Mouse (Mus musculus): ENCODE results near the gene Pik3r6. TPM values are rescaled to one million over a fixed set of nuclear protein-coding genes. Genes with fewer than 3 reads are reported as not detected.

The Pik3r6 gene
- polyA plus RNA-seq, 1 experiment = 0.05 TPM

- no peak overlapping the region for H3K4me3 ChIP-seq
- no peaks in the 10 kb centered on the region for H3K79me2 ChIP-seq (ENCODE audit: control insufficient read depth, insufficient read depth)
- no peak overlapping the region for H3ac ChIP-seq (ENCODE audit: control insufficient read depth, insufficient read length)
- no peaks in the 10 kb centered on the region for H3K36me3 ChIP-seq (ENCODE audit: control insufficient read depth, insufficient read depth)
- TF ChIP-seq TCF3 (IDR thresholded peaks at IDR 0.05; ENCODE audit: insufficient read length, low read depth) (no peak), POLR2AphosphoS2 (IDR thresholded peaks at IDR 0.05; ENCODE audit: insufficient read length, low read depth) (no peak), MAX (IDR thresholded peaks at IDR 0.05; ENCODE audit: low read depth) (no peak), USF1 (IDR thresholded peaks at IDR 0.05; ENCODE audit: low read depth) (no peak), E2F4 (IDR thresholded peaks at IDR 0.05; ENCODE audit: insufficient read depth) (no peak), MYOG (IDR thresholded peaks at IDR 0.05; ENCODE audit: control insufficient read depth in 1 of 3, insufficient read depth in 1 of 3, insufficient read length in 2 of 3, low read depth in 2 of 3) (no peak), CEBPB (IDR thresholded peaks at IDR 0.05; ENCODE audit: insufficient read depth, poor library complexity, severe bottlenecking) (no peak), SRF (IDR thresholded peaks at IDR 0.05; ENCODE audit: control insufficient read depth, insufficient read length, low read depth) (no peak), POLR2A (IDR thresholded peaks at IDR 0.05; ENCODE audit: insufficient read length, low read depth) (no peak), TCF12 (IDR thresholded peaks at IDR 0.05; ENCODE audit: insufficient read depth, poor library complexity, severe bottlenecking) (no peak), REST (IDR thresholded peaks at IDR 0.05; ENCODE audit: insufficient read depth, insufficient read length) (no peak), MYOD1 (IDR thresholded peaks at IDR 0.05; ENCODE audit: control insufficient read depth in 1 of 3, insufficient read length in 2 of 3, low read depth in 2 of 3) (no peak)
- no peaks in the 10 kb centered on the region for H3K27me3 ChIP-seq (ENCODE audit: control insufficient read depth, insufficient read depth, insufficient read length)
- no peak overlapping the region for H3K4me2 ChIP-seq (ENCODE audit: low read depth)
Observed at GRCm38 (mm10) chr11:68480660-68481059, 22.2 kb upstream of the Pik3r6 start.

DNA sequence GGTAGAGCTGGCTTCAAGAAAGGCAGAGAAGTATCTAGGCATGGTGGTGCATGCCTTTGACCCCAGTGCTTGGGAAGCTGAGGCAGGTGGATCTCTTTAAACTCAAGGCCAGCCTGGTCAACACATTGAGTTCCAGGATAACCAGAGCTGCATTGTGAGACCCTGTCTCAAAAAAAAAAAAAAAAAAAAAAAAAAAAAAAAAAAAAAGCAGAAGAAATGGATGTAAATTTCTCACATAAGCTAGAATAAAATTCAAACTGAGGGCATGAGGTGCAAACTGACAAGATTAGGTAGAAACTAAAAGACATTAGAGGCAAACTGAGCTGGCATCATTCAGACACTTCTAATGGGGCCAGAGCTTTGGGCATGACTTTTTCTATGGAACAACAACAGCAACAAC lies 20.8 kb upstream of the Pik3r6 start:
- H3K79me2 ChIP-seq (ENCODE audit: control insufficient read depth, insufficient read depth) = no peaks in the 10 kb centered on the region
- H3K4me2 ChIP-seq (ENCODE audit: low read depth) = no peak overlapping the region
- no peaks in the 10 kb centered on the region for H3K36me3 ChIP-seq (ENCODE audit: control insufficient read depth, insufficient read depth)
- H3K27me3 ChIP-seq (ENCODE audit: control insufficient read depth, insufficient read depth, insufficient read length) = no peaks in the 10 kb centered on the region
- no peak overlapping the region for H3K4me3 ChIP-seq
- TF ChIP-seq POLR2A (IDR thresholded peaks at IDR 0.05; ENCODE audit: insufficient read length, low read depth) (no peak), MYOD1 (IDR thresholded peaks at IDR 0.05; ENCODE audit: control insufficient read depth in 1 of 3, insufficient read length in 2 of 3, low read depth in 2 of 3) (no peak), TCF3 (IDR thresholded peaks at IDR 0.05; ENCODE audit: insufficient read length, low read depth) (no peak), E2F4 (IDR thresholded peaks at IDR 0.05; ENCODE audit: insufficient read depth) (no peak), TCF12 (IDR thresholded peaks at IDR 0.05; ENCODE audit: insufficient read depth, poor library complexity, severe bottlenecking) (no peak), CEBPB (IDR thresholded peaks at IDR 0.05; ENCODE audit: insufficient read depth, poor library complexity, severe bottlenecking) (no peak), USF1 (IDR thresholded peaks at IDR 0.05; ENCODE audit: low read depth) (no peak), REST (IDR thresholded peaks at IDR 0.05; ENCODE audit: insufficient read depth, insufficient read length) (no peak), MAX (IDR thresholded peaks at IDR 0.05; ENCODE audit: low read depth) (no peak), MYOG (IDR thresholded peaks at IDR 0.05; ENCODE audit: control insufficient read depth in 1 of 3, insufficient read depth in 1 of 3, insufficient read length in 2 of 3, low read depth in 2 of 3) (no peak), POLR2AphosphoS2 (IDR thresholded peaks at IDR 0.05; ENCODE audit: insufficient read length, low read depth) (no peak), SRF (IDR thresholded peaks at IDR 0.05; ENCODE audit: control insufficient read depth, insufficient read length, low read depth) (no peak)
- no peak overlapping the region for H3ac ChIP-seq (ENCODE audit: control insufficient read depth, insufficient read length)

DNA sequence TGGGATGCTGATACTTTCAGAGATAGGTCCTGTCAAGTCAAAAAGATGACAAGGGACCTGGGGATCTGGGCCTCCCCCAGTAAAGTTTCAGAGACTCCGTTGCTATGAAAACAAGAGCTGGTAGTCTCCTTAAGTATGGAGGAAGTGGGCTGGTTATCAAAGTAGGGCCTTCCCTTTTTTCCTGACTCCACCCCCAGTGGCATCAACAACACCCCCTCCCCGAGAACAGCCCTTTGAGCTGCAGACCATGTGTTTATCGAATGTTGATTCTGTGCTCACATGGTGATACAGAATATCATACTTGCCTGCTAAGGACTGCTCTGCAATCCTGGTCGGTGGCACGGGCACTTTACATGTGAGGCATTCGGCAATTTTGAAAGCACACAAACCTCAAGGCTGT lies 19.6 kb upstream of the Pik3r6 start:
- TF ChIP-seq CEBPB (IDR thresholded peaks at IDR 0.05; ENCODE audit: insufficient read depth, poor library complexity, severe bottlenecking) (no peak), REST (IDR thresholded peaks at IDR 0.05; ENCODE audit: insufficient read depth, insufficient read length) (no peak), MYOD1 (IDR thresholded peaks at IDR 0.05; ENCODE audit: control insufficient read depth in 1 of 3, insufficient read length in 2 of 3, low read depth in 2 of 3) (no peak), MAX (IDR thresholded peaks at IDR 0.05; ENCODE audit: low read depth) (no peak), POLR2A (IDR thresholded peaks at IDR 0.05; ENCODE audit: insufficient read length, low read depth) (no peak), TCF3 (IDR thresholded peaks at IDR 0.05; ENCODE audit: insufficient read length, low read depth) (no peak), SRF (IDR thresholded peaks at IDR 0.05; ENCODE audit: control insufficient read depth, insufficient read length, low read depth) (no peak), TCF12 (IDR thresholded peaks at IDR 0.05; ENCODE audit: insufficient read depth, poor library complexity, severe bottlenecking) (no peak), USF1 (IDR thresholded peaks at IDR 0.05; ENCODE audit: low read depth) (no peak), E2F4 (IDR thresholded peaks at IDR 0.05; ENCODE audit: insufficient read depth) (no peak), MYOG (IDR thresholded peaks at IDR 0.05; ENCODE audit: control insufficient read depth in 1 of 3, insufficient read depth in 1 of 3, insufficient read length in 2 of 3, low read depth in 2 of 3) (no peak), POLR2AphosphoS2 (IDR thresholded peaks at IDR 0.05; ENCODE audit: insufficient read length, low read depth) (no peak)
- Histone ChIP-seq H3K4me3 (no peak overlapping the region), H3K4me2 (ENCODE audit: low read depth) (no peak overlapping the region), H3K79me2 (ENCODE audit: control insufficient read depth, insufficient read depth) (no peaks in the 10 kb centered on the region), H3ac (ENCODE audit: control insufficient read depth, insufficient read length) (no peak overlapping the region), H3K36me3 (ENCODE audit: control insufficient read depth, insufficient read depth) (no peaks in the 10 kb centered on the region), H3K27me3 (ENCODE audit: control insufficient read depth, insufficient read depth, insufficient read length) (no peaks in the 10 kb centered on the region)

DNA sequence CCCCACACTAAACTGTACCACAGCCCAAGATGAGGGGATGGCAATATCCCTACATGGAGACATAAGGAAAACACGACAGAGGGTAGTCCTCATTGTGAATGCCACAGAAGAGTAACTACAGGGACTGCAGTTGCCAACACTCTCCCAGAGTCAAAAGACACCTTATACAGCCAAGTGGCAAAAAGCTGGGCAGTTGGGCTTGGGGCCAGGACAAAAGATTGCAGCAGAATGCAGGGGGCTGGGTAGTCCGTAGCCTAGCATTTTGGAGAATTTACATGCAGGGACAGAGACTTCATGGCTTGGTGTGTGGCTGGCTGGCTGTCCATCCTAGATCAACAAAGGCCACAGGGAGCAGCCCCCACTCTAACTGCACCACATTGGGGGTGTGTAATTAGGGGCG lies 18.4 kb upstream of the Pik3r6 start:
- Histone ChIP-seq H3K79me2 (ENCODE audit: control insufficient read depth, insufficient read depth) (no peaks in the 10 kb centered on the region), H3K27me3 (ENCODE audit: control insufficient read depth, insufficient read depth, insufficient read length) (no peaks in the 10 kb centered on the region), H3ac (ENCODE audit: control insufficient read depth, insufficient read length) (no peak overlapping the region)

More for the DNA sequence above, 18.4 kb upstream of the Pik3r6 start:
- no peaks in the 10 kb centered on the region for H3K36me3 ChIP-seq (ENCODE audit: control insufficient read depth, insufficient read depth)
- no peak overlapping the region for H3K4me2 ChIP-seq (ENCODE audit: low read depth)
- H3K4me3 ChIP-seq = no peak overlapping the region
- no peak for TF ChIP-seq USF1 (IDR thresholded peaks at IDR 0.05; ENCODE audit: low read depth)
- no peak for TF ChIP-seq POLR2AphosphoS2 (IDR thresholded peaks at IDR 0.05; ENCODE audit: insufficient read length, low read depth)
- no peak for TF ChIP-seq SRF (IDR thresholded peaks at IDR 0.05; ENCODE audit: control insufficient read depth, insufficient read length, low read depth)
- TF ChIP-seq MAX (IDR thresholded peaks at IDR 0.05; ENCODE audit: low read depth) = no peak
- TF ChIP-seq REST (IDR thresholded peaks at IDR 0.05; ENCODE audit: insufficient read depth, insufficient read length) = no peak
- no peak for TF ChIP-seq POLR2A (IDR thresholded peaks at IDR 0.05; ENCODE audit: insufficient read length, low read depth)
- no peak for TF ChIP-seq CEBPB (IDR thresholded peaks at IDR 0.05; ENCODE audit: insufficient read depth, poor library complexity, severe bottlenecking)
- TF ChIP-seq E2F4 (IDR thresholded peaks at IDR 0.05; ENCODE audit: insufficient read depth) = no peak
- no peak for TF ChIP-seq TCF12 (IDR thresholded peaks at IDR 0.05; ENCODE audit: insufficient read depth, poor library complexity, severe bottlenecking)
